Comparison of ENCODE assay signal across 9 mouse cellular contexts in genomic region chr9:99062544-99062943, GRCm38 (mm10). TPM values are rescaled to one million over a fixed set of nuclear protein-coding genes. Genes with fewer than 3 reads are reported as not detected.
A peak's percentile ranks its signal among the peaks of the same experiment; 100 is the strongest.
DNase-seq lines count a peak whose midpoint lies in the region; TF ChIP-seq lines count a peak whose summit lies in the region.
"Had no signal": no experiment of that assay in that cellular context is flagged by ENCODE, and none has a peak within 500 bp of the region (broad histone marks: within the 10 kb centered on the region; RNA-seq: fewer than 3 reads in every experiment).

No protein-coding gene starts in this region.

- peaks cover 37% of the 10 kb centered on the region for H3K36me3 ChIP-seq in hindbrain, embryonic 10.5 days
- H3K36me3 ChIP-seq: lung, embryonic 15.5 days had no signal

- no peak overlapping the region for H3K27ac ChIP-seq in cerebellum, adult 2 months (ENCODE audit: insufficient read depth, low read length)
- H3K27ac ChIP-seq in hindbrain, embryonic 10.5 days, result no peak overlapping the region
- H3K27ac ChIP-seq: lung, embryonic 15.5 days had no signal

- peak; percentile 96 for TF ChIP-seq CTCF in cerebellum, adult 2 months (IDR thresholded peaks at IDR 0.05; ENCODE audit: borderline replicate concordance, insufficient read depth, low read depth, low read length)

- peak; percentile 25 for DNase-seq in MEL-GATA-1-ER (ENCODE audit: extremely low read depth, low read depth)
- peak; percentile 66 to 73 for DNase-seq in cerebellum, adult 2 months
- peak; percentile 81 for DNase-seq in forelimb bud, embryonic 11.5 days (ENCODE audit: low read depth, low spot score)
- peak; percentile 81 for DNase-seq in hindbrain, embryonic 10.5 days (ENCODE audit: low spot score)
- peak; percentile 63 for DNase-seq in layer of hippocampus, adult 9-10 months (ENCODE audit: low spot score)
- peak; percentile 79 for DNase-seq in lung, postnatal 10 days
- DNase-seq in retina, postnatal 7 days (ENCODE audit: low read depth, low spot score), result peak; percentile 55
- DNase-seq in thymus, postnatal 4 days, result peak; percentile 88

- no peaks in the 10 kb centered on the region for H3K9me3 ChIP-seq in hindbrain, embryonic 10.5 days
- H3K9me3 ChIP-seq: lung, embryonic 15.5 days had no signal

- no peaks in the 10 kb centered on the region for H3K27me3 ChIP-seq in cerebellum, adult 2 months (ENCODE audit: control insufficient read depth, insufficient read depth, low read length)
- H3K27me3 ChIP-seq in hindbrain, embryonic 10.5 days (ENCODE audit: insufficient read depth, poor library complexity, severe bottlenecking), result no peaks in the 10 kb centered on the region
- H3K27me3 ChIP-seq: lung, embryonic 15.5 days had no signal

- WGBS in cerebellum, adult 2 months, result 19% methylated on average over 7 of the region's 7 CpGs
- 45% methylated on average over 7 of the region's 7 CpGs for whole genome bisulfite sequencing in hindbrain, embryonic 10.5 days

- TF ChIP-seq POLR2A in cerebellum, adult 2 months (IDR thresholded peaks at IDR 0.05; ENCODE audit: borderline replicate concordance, insufficient read depth, low read length), result no peak

- H3K4me3 ChIP-seq in cerebellum, adult 2 months (replicated peaks; ENCODE audit: insufficient read depth, low read depth, low read length), result no peak overlapping the region
- no peak overlapping the region for H3K4me3 ChIP-seq in hindbrain, embryonic 10.5 days
- H3K4me3 ChIP-seq: lung, embryonic 15.5 days had no signal

- peaks cover 9% of the 10 kb centered on the region; the same call in 1 of the 2 replicates for H3K4me1 ChIP-seq in cerebellum, adult 2 months (ENCODE audit: control insufficient read depth, insufficient read depth, low read length)
- H3K4me1 ChIP-seq in hindbrain, embryonic 10.5 days (replicated peaks), result no peaks in the 10 kb centered on the region
- H3K4me1 ChIP-seq: lung, embryonic 15.5 days had no signal

RNA-seq across cellular contexts. Expression of gene Gm1123, which starts 27.0 kb away (rescaled TPM):
- polyA plus RNA-seq in cerebellum, adult 2 months (2012; rRNA removed), result 0.07 TPM in 1 of 2 replicates, not detected in the other
- polyA plus RNA-seq in hindbrain, embryonic 10.5 days (2016; fragmentation: Nextera tagmentation; extraction: Ambion mirVana), result not detected in 2 replicates
- polyA plus RNA-seq: lung, embryonic 15.5 days had no signal

Comparison
In these comparisons a context has a peak if more than half of its experiments do, and no peak if none do; other contexts are left out.
1. DNase-seq: peak in every context shown above with its lines; median percentile 88 in thymus, postnatal 4 days; 81 in forelimb bud, embryonic 11.5 days; 81 in hindbrain, embryonic 10.5 days; 79 in lung, postnatal 10 days; 70 in cerebellum, adult 2 months; 63 in layer of hippocampus, adult 9-10 months; 55 in retina, postnatal 7 days; 25 in MEL-GATA-1-ER.